ENCODE assay signal across 16 mouse cellular contexts in the genomic region with DNA sequence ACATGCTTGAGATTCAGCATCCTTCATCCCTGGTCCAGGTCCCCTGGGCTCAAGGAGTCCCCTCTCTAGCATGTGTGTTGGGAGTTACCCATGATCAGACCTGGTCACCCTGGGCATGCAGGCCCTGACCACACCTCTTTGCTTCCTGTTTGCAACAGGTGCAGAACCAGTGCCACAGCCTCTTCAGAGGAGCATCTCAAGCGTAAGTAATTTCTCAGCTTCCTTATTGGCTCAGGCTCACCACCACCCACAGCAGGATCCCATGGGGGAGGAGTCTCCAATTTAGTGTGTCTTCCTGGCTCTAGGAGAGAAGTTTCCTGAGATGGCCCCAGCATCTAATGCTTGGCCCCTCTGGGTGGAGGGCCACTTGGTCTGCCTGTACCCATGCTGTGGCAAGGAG. TPM values are rescaled to one million over a fixed set of nuclear protein-coding genes. Genes with fewer than 3 reads are reported as not detected.
DNase-seq lines count a peak whose midpoint lies in the region; ATAC-seq and TF ChIP-seq lines count a peak whose summit lies in the region.
"Had no signal": no experiment of that assay in that cellular context is flagged by ENCODE, and none has a peak within 500 bp of the region (broad histone marks: within the 10 kb centered on the region; RNA-seq: fewer than 3 reads in every experiment).

No protein-coding gene starts in this region.

- no peak overlapping the region for H3K9ac ChIP-seq in intestine, embryonic 16.5 days (ENCODE audit: low read depth, low read length)
- H3K9ac ChIP-seq: heart, embryonic 15.5 days; limb, embryonic 12.5 days had no signal

- H3K9me3 ChIP-seq in intestine, embryonic 16.5 days (ENCODE audit: control insufficient read depth, low read length) = no peaks in the 10 kb centered on the region
- H3K9me3 ChIP-seq in limb, embryonic 10.5 days (replicated peaks) = no peaks in the 10 kb centered on the region
- H3K9me3 ChIP-seq: heart, embryonic 15.5 days; limb, embryonic 12.5 days had no signal

- peak; percentile 7 for DNase-seq in CD4-positive, CD25-positive, alpha-beta regulatory T cell, adult 2 months (ENCODE audit: low read depth, low spot score)
- DNase-seq in lung, postnatal 25 days (ENCODE audit: low spot score) = peak; percentile 51
- no peak for DNase-seq in lung, adult 2 months
- peak; percentile 52 for DNase-seq in splenic B cell, adult 2 months (ENCODE audit: low read depth, low spot score)
- no peak for DNase-seq in cerebellum, adult 11 months
- no peak for DNase-seq in limb, embryonic 10.5 days (ENCODE audit: low spot score)
- DNase-seq: adrenal gland, adult 8-10 months; cerebellum, adult 11-12 months; gastrocnemius, postnatal 25 days; thymus, postnatal 14 days had no signal

- H3K27ac ChIP-seq in intestine, embryonic 16.5 days (ENCODE audit: low read length) = peak overlapping the region; percentile 59
- no peak overlapping the region for H3K27ac ChIP-seq in limb, embryonic 10.5 days
- H3K27ac ChIP-seq: heart, embryonic 15.5 days; limb, embryonic 12.5 days had no signal

- WGBS in lung, adult 2 months = 44% methylated on average over 1 of the region's 1 CpGs
- 71% methylated on average over 1 of the region's 1 CpGs for WGBS in intestine, embryonic 16.5 days
- 75% methylated on average over 1 of the region's 1 CpGs for WGBS in limb, embryonic 10.5 days

- TF ChIP-seq POLR2A in lung, adult 2 months (IDR thresholded peaks at IDR 0.05; ENCODE audit: borderline replicate concordance, extremely low read depth, low read depth, low read length) = no peak

- no peak overlapping the region for H3K4me2 ChIP-seq in intestine, embryonic 16.5 days (ENCODE audit: low read depth, low read length)
- H3K4me2 ChIP-seq: heart, embryonic 15.5 days; limb, embryonic 12.5 days had no signal

- H3K4me3 ChIP-seq in lung, adult 2 months (replicated peaks; ENCODE audit: extremely low read depth, low read depth, low read length) = no peak overlapping the region
- no peak overlapping the region for H3K4me3 ChIP-seq in intestine, embryonic 16.5 days (ENCODE audit: low read length)
- H3K4me3 ChIP-seq in limb, embryonic 10.5 days = no peak overlapping the region
- H3K4me3 ChIP-seq: heart, embryonic 15.5 days; limb, embryonic 12.5 days had no signal

- 0 out of 2 replicates have a peak, but pooled peaks cover 6% of the 10 kb centered on the region for H3K36me3 ChIP-seq in intestine, embryonic 16.5 days (ENCODE audit: control insufficient read depth, insufficient read depth, low read length)
- H3K36me3 ChIP-seq in splenic B cell, adult 2 months (ENCODE audit: control insufficient read depth, insufficient read depth, low read length, poor library complexity, severe bottlenecking) = peaks cover 2% of the 10 kb centered on the region
- peaks cover 71% of the 10 kb centered on the region for H3K36me3 ChIP-seq in limb, embryonic 10.5 days

- no peak for ATAC-seq in CD4-positive, CD25-positive, alpha-beta regulatory T cell, adult 4 months
- peak; percentile 21 for ATAC-seq in intestine, embryonic 16.5 days
- ATAC-seq: forebrain, embryonic 14.5 days; hindbrain, embryonic 16.5 days had no signal

- H3K27me3 ChIP-seq in intestine, embryonic 16.5 days (replicated peaks; ENCODE audit: control insufficient read depth, insufficient read depth, low read length) = no peaks in the 10 kb centered on the region
- no peaks in the 10 kb centered on the region for H3K27me3 ChIP-seq in splenic B cell, adult 2 months (ENCODE audit: control insufficient read depth, insufficient read depth, low read length, poor library complexity, severe bottlenecking)
- H3K27me3 ChIP-seq in limb, embryonic 10.5 days (ENCODE audit: low read depth, poor library complexity, severe bottlenecking) = no peaks in the 10 kb centered on the region
- H3K27me3 ChIP-seq: heart, embryonic 15.5 days; limb, embryonic 12.5 days had no signal

- peaks cover 5% of the 10 kb centered on the region for H3K4me1 ChIP-seq in lung, adult 2 months (ENCODE audit: control insufficient read depth, insufficient read depth, low read length)
- H3K4me1 ChIP-seq in intestine, embryonic 16.5 days (ENCODE audit: control insufficient read depth, insufficient read depth, low read length) = peaks cover 43% of the 10 kb centered on the region
- H3K4me1 ChIP-seq in limb, embryonic 10.5 days = peaks cover 6% of the 10 kb centered on the region; the same call in 1 of the 2 replicates

- no peak for TF ChIP-seq CTCF in lung, adult 2 months (IDR thresholded peaks at IDR 0.05; ENCODE audit: insufficient read depth, low read length)

RNA-seq across cellular contexts. Expression of a gene that starts 15.0 kb away (rescaled TPM):
- polyA plus RNA-seq in CD4-positive, CD25-positive, alpha-beta regulatory T cell, adult 4 months (2017; shearing (Covaris generic)) = 10 to 100 TPM; 43.3 to 45.1 TPM
- 178 and 228 TPM in 2 replicates for polyA plus RNA-seq in lung, adult 2 months (2012; rRNA removed)
- 103 and 104 TPM in 2 replicates for polyA plus RNA-seq in intestine, embryonic 16.5 days (2015; fragmentation: Nextera tagmentation; extraction: Ambion mirVana)
- polyA plus RNA-seq in limb, embryonic 10.5 days (2016; fragmentation: Nextera tagmentation; extraction: Ambion mirVana) = 45.0 and 49.7 TPM in 2 replicates

Comparison
In these comparisons a context has a peak if more than half of its experiments do, and no peak if none do; other contexts are left out.
1. DNase-seq: peak in CD4-positive, CD25-positive, alpha-beta regulatory T cell, adult 2 months (single experiment), lung, postnatal 25 days (single experiment) and splenic B cell, adult 2 months (single experiment); none in lung, adult 2 months (single experiment), cerebellum, adult 11 months (single experiment) and limb, embryonic 10.5 days (single experiment).